Mouse (Mus musculus): ENCODE results near the gene Eif2b1.

- TF ChIP-seq CTCF (IDR thresholded peaks at IDR 0.05) (no peak), POLR2A (IDR thresholded peaks at IDR 0.05; ENCODE audit: insufficient read depth, low read depth, low read length) (peak; percentile 41; the same call in 1 of the 2 replicates), EP300 (IDR thresholded peaks at IDR 0.05; ENCODE audit: insufficient read depth, low read depth, low read length) (no peak)
These were observed 19.6 kb upstream of the Eif2b1 start for GRCm38 (mm10) chr5:124598224-124599174.

All from heart, adult 2 months (tissue).